Mouse (Mus musculus) heart, embryonic 10.5 days (tissue): ENCODE results near the gene Stpg4. TPM values are rescaled to one million over a fixed set of nuclear protein-coding genes. Genes with fewer than 3 reads are reported as not detected.
A peak's percentile ranks its signal among the peaks of the same experiment; 100 is the strongest.

Experiments used
- DNase-seq: peaks from one replicate; pipeline ENCODE4 v3.0.0-alpha.2; 2017; ENCODE audit warnings: low spot score
- H3K27ac ChIP-seq: fragments of 300-500 bp; sonication (generic); 2 replicates; pipeline ENCODE4 v1.5.1; 2016; ENCODE audit warnings: mild to moderate bottlenecking
- H3K27me3 ChIP-seq: fragments of 300-500 bp; sonication (generic); 2 replicates; pipeline ENCODE4 v1.6.1; 2016; ENCODE audit warnings: mild to moderate bottlenecking; ENCODE audit not compliant: poor library complexity, insufficient read depth, severe bottlenecking
- H3K36me3 ChIP-seq: fragments of 300-500 bp; sonication (generic); 2 replicates; pipeline ENCODE4 v1.6.1; 2016; ENCODE audit warnings: mild to moderate bottlenecking, moderate library complexity
- H3K4me1 ChIP-seq: fragments of 300-500 bp; sonication (generic); 2 replicates; pipeline ENCODE4 v1.6.1; 2016; ENCODE audit warnings: mild to moderate bottlenecking
- H3K4me3 ChIP-seq: fragments of 300-500 bp; sonication (generic); 2 replicates; pipeline ENCODE4 v1.5.1; 2016; ENCODE audit warnings: mild to moderate bottlenecking, moderate library complexity
- H3K9me3 ChIP-seq: fragments of 300-500 bp; sonication (generic); 2 replicates; pipeline ENCODE4 v1.6.1; 2016; ENCODE audit warnings: mild to moderate bottlenecking, moderate library complexity
- WGBS: fragments of 180-500 bp; shearing (Covaris S2); methylation state at CpG from one replicate; pipeline ENCODE4 v1.1.7; 2016; 5-methylcytosine and 5-hydroxymethylcytosine counted together
- polyA plus RNA-seq: library from polyadenylated mRNA; unstranded; fragments of >200 nt; fragmentation: Nextera tagmentation; extraction: Ambion mirVana; gene quantifications from 2 replicates; pipeline ENCODE4 v1.2.1, GENCODE M21; 2016

The Stpg4 gene
- polyA plus RNA-seq, 1 experiment from 2014 or later = not detected

DNA sequence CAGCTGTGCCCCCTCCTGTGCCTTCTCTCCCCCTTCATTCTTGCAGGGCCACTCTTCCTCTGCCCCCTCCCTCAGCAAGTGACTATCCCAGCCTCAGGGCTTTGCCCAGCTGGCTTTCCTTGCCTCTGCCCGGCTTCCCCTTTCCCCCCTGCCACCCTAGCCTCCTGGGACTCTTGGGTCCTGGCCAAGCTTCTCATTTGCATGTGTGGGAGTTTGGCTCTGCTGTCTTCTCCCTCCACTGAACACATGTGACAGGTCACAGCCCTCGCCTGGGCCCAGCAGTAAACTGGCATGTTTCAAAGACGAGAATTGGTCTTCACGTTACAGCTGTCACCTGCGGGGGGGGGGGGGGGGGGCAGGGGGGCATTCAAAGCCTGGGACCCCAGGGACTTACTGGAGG lies 40.5 kb downstream of the Stpg4 start:
- no peaks in the 10 kb centered on the region for H3K36me3 ChIP-seq
- no peak overlapping the region for H3K4me3 ChIP-seq
- WGBS = 40% methylated on average over 4 of the region's 5 CpGs
- no peaks in the 10 kb centered on the region for H3K9me3 ChIP-seq
- H3K4me1 ChIP-seq = peaks cover 7% of the 10 kb centered on the region
- no peak overlapping the region for H3K27ac ChIP-seq
- no peaks in the 10 kb centered on the region for H3K27me3 ChIP-seq
- no peak for DNase-seq

GRCm38 (mm10) chr17:87385835-87386234 lies 41.7 kb downstream of the Stpg4 start:
- peaks cover 7% of the 10 kb centered on the region for H3K4me1 ChIP-seq
- no peak overlapping the region for H3K4me3 ChIP-seq
- 79% methylated on average over 3 of the region's 3 CpGs for WGBS
- no peaks in the 10 kb centered on the region for H3K36me3 ChIP-seq
- H3K27ac ChIP-seq = no peak overlapping the region
- no peak for DNase-seq
- no peaks in the 10 kb centered on the region for H3K27me3 ChIP-seq
- no peaks in the 10 kb centered on the region for H3K9me3 ChIP-seq

GRCm38 (mm10) chr17:87380681-87381080 lies 46.9 kb downstream of the Stpg4 start:
- Histone ChIP-seq H3K4me1 (peaks cover 49% of the 10 kb centered on the region), H3K4me3 (no peak overlapping the region), H3K27ac (peak overlapping the region; percentile 88; the same call in 1 of the 2 replicates), H3K36me3 (no peaks in the 10 kb centered on the region), H3K9me3 (no peaks in the 10 kb centered on the region), H3K27me3 (no peaks in the 10 kb centered on the region)
- WGBS = 90% methylated on average over 9 of the region's 9 CpGs
- DNase-seq = no peak

DNA sequence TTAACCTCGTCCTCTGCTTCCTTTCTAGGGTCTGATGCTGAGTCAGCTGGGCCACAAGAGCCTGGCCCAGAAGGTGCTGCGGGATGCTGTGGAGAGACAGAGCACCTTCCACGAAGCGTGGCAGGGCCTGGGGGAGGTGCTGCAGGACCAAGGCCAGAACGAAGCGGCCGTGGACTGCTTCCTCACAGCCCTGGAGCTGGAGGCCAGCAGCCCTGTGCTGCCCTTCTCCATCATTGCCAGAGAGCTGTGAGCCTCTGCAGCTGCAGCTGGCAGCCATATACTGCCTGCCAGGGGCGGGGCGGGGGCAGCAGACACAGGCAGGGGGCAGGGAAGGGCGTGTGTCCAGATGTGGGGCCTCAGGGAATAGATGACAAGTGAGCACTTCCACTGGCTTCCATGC lies 47.7 kb downstream of the Stpg4 start:
- 51% methylated on average over 10 of the region's 10 CpGs for WGBS
- Histone ChIP-seq H3K4me3 (no peak overlapping the region), H3K9me3 (no peaks in the 10 kb centered on the region), H3K4me1 (peaks cover 58% of the 10 kb centered on the region), H3K27me3 (no peaks in the 10 kb centered on the region), H3K27ac (peak overlapping the region; percentile 88), H3K36me3 (no peaks in the 10 kb centered on the region)
- no peak for DNase-seq

DNA sequence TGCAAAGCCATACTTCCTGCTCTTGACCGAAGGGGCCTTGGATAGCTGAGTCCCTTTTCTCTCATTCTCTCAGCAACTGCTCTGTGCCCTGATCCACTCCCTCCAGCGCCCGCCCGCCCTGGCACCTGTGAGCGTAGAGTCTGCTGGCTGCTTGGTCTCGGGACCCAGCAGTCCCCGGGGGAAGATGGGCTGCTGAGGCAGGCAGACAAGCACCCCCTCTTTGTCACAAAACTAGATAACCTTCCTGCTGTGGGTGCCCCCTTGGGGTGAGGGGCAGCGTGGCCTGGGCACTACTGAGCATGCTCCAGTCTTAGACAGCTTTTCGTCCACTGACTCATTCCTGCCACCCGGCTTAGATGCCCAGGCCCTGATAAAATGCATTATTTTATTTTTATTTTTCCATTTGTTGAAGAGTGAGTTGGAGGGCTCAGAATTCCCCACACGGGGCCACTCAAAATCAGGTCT lies 48.3 kb downstream of the Stpg4 start:
- 79% methylated on average over 11 of the region's 11 CpGs for WGBS
- H3K27me3 ChIP-seq = no peaks in the 10 kb centered on the region
- no peak overlapping the region for H3K4me3 ChIP-seq
- peaks cover 58% of the 10 kb centered on the region for H3K4me1 ChIP-seq
- H3K27ac ChIP-seq = peak overlapping the region; percentile 88
- H3K36me3 ChIP-seq = no peaks in the 10 kb centered on the region
- no peak for DNase-seq
- H3K9me3 ChIP-seq = no peaks in the 10 kb centered on the region

DNA sequence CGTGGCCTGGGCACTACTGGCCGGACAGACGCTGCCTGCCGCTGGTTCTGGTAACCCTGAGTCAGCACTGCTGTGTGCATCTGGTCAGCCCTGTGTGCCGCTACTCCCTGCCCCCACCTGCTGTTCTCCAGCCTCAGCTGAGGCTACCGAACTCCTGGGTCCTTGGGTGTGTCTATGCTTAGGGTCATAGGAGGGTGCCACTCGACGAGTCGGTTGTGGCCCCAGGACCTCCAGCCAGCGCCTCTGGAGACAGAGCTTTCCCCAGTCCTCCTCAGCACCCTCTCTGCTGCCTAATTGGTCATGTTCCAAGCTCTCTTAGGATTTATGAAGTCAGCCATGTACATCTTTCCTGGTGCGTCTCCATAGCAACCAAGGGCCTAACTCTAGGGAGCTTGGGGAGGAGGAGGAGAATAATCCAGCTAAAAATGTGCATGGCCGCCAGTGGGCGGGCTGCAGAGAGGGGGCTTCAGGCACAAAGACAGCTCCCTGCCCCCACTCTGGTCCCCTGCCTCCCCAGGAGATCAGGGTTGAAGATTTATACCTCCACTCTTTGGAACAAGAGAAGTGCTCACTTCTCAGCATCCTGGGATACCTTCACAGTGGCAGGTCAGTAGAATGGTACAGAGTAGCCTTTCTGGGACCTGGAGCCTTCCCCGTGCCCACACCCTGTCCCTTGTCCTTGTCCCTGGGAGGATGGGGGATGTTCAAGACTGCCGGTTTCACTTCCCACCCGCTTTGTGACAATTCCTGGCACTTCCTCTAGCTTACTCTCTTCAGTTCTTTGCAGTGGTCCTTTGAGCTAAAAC lies 49.0 kb downstream of the Stpg4 start:
- no peaks in the 10 kb centered on the region for H3K9me3 ChIP-seq
- H3K27me3 ChIP-seq = no peaks in the 10 kb centered on the region
- peaks cover 61% of the 10 kb centered on the region for H3K4me1 ChIP-seq
- 72% methylated on average over 16 of the region's 16 CpGs for WGBS
- H3K36me3 ChIP-seq = no peaks in the 10 kb centered on the region
- peak overlapping the region; percentile 88 for H3K27ac ChIP-seq
- no peak overlapping the region for H3K4me3 ChIP-seq
- no peak for DNase-seq

DNA sequence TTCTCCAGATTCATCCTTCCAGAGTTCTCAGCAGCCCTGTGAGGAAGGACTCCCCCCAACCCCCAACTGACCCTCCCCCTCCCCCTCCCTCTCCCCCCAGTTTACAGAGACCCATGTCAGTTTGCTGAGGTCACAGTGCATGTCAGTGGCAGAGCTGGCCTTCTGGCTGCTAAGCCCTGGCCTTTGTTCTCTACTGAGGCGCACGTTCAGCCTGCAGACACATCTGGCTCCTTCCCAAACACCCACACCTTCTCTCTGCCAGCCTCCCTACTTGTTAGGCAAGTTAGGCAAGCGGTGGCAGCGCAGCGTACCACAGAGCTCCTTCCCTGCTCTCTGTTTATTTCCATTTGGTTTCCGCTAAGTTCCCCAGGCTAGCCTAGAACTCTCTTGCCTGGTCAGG lies 50.0 kb downstream of the Stpg4 start:
- 71% methylated on average over 6 of the region's 6 CpGs for WGBS
- H3K27ac ChIP-seq = peak overlapping the region; percentile 88

GRCm38 (mm10) chr17:87376831-87377471 lies 50.6 kb downstream of the Stpg4 start:
- Histone ChIP-seq H3K4me3 (no peak overlapping the region), H3K9me3 (no peaks in the 10 kb centered on the region), H3K27ac (peak overlapping the region; percentile 88), H3K36me3 (no peaks in the 10 kb centered on the region), H3K27me3 (no peaks in the 10 kb centered on the region), H3K4me1 (peaks cover 61% of the 10 kb centered on the region)
- DNase-seq = no peak
- 80% methylated on average over 6 of the region's 6 CpGs for WGBS

More for the DNA sequence above, 50.0 kb downstream of the Stpg4 start:
- no peaks in the 10 kb centered on the region for H3K36me3 ChIP-seq
- no peak for DNase-seq
- H3K27me3 ChIP-seq = no peaks in the 10 kb centered on the region
- peaks cover 61% of the 10 kb centered on the region for H3K4me1 ChIP-seq
- no peak overlapping the region for H3K4me3 ChIP-seq
- H3K9me3 ChIP-seq = no peaks in the 10 kb centered on the region

GRCm38 (mm10) chr17:87375941-87376511 lies 51.5 kb downstream of the Stpg4 start:
- peak overlapping the region; percentile 88 for H3K27ac ChIP-seq
- H3K4me1 ChIP-seq = peaks cover 61% of the 10 kb centered on the region
- WGBS = 18% methylated on average over 10 of the region's 10 CpGs
- H3K36me3 ChIP-seq = no peaks in the 10 kb centered on the region
- no peaks in the 10 kb centered on the region for H3K27me3 ChIP-seq
- no peak for DNase-seq
- H3K9me3 ChIP-seq = no peaks in the 10 kb centered on the region
- H3K4me3 ChIP-seq = peak overlapping the region; percentile 16; the same call in 1 of the 2 replicates

- DNase-seq = no peak
- 82% methylated on average over 9 of the region's 9 CpGs for WGBS
- Histone ChIP-seq H3K4me3 (no peak overlapping the region), H3K36me3 (no peaks in the 10 kb centered on the region), H3K4me1 (peaks cover 59% of the 10 kb centered on the region), H3K27ac (no peak overlapping the region), H3K27me3 (no peaks in the 10 kb centered on the region), H3K9me3 (no peaks in the 10 kb centered on the region)
These were observed 54.2 kb downstream of the Stpg4 start for GRCm38 (mm10) chr17:87373327-87373726.

- Histone ChIP-seq H3K4me1 (peaks cover 59% of the 10 kb centered on the region), H3K27ac (no peak overlapping the region), H3K9me3 (no peaks in the 10 kb centered on the region), H3K4me3 (no peak overlapping the region), H3K36me3 (no peaks in the 10 kb centered on the region), H3K27me3 (no peaks in the 10 kb centered on the region)
- 85% methylated on average over 7 of the region's 7 CpGs for WGBS
- DNase-seq = no peak
These were observed 55.4 kb downstream of the Stpg4 start for GRCm38 (mm10) chr17:87372189-87372588.

GRCm38 (mm10) chr17:87369270-87369759 lies 58.2 kb downstream of the Stpg4 start:
- Histone ChIP-seq H3K36me3 (no peaks in the 10 kb centered on the region), H3K9me3 (no peaks in the 10 kb centered on the region), H3K4me3 (no peak overlapping the region), H3K27me3 (no peaks in the 10 kb centered on the region), H3K27ac (peak overlapping the region; percentile 18; the same call in 1 of the 2 replicates), H3K4me1 (peaks cover 61% of the 10 kb centered on the region)
- no peak for DNase-seq
- WGBS = 69% methylated on average over 18 of the region's 18 CpGs

- Histone ChIP-seq H3K36me3 (no peaks in the 10 kb centered on the region), H3K9me3 (no peaks in the 10 kb centered on the region), H3K27ac (peak overlapping the region; percentile 76), H3K27me3 (no peaks in the 10 kb centered on the region), H3K4me1 (peaks cover 61% of the 10 kb centered on the region), H3K4me3 (no peak overlapping the region)
- 85% methylated on average over 10 of the region's 10 CpGs for WGBS
- no peak for DNase-seq
These were observed 59.1 kb downstream of the Stpg4 start for GRCm38 (mm10) chr17:87368481-87368880.
